Mouse (Mus musculus) bone marrow macrophage, adult 2 months (primary cell): ENCODE data around the gene Nek7.

Experiments
- CTCF ChIP-seq: IDR thresholded peaks from 2 replicates; pipeline ENCODE4 v1.5.1; 2012; ENCODE audit warnings: low read depth, mild to moderate bottlenecking, low read length, moderate library complexity
- POLR2A ChIP-seq: IDR thresholded peaks from 2 replicates; pipeline ENCODE4 v1.6.1; 2012; ENCODE audit warnings: mild to moderate bottlenecking, low read depth, low read length, borderline replicate concordance

GRCm38 (mm10) chr1:138550184-138550583, 69.8 kb downstream of the Nek7 start:
- TF ChIP-seq CTCF (no peak), POLR2A (no peak)
